21 mouse cellular contexts compared by ENCODE assay signal in genomic region chr5:121654526-121654925, GRCm38 (mm10). TPM values are rescaled to one million over a fixed set of nuclear protein-coding genes. Genes with fewer than 3 reads are reported as not detected.
DNase-seq lines count a peak whose midpoint lies in the region; ATAC-seq and TF ChIP-seq lines count a peak whose summit lies in the region.
"Had no signal": no experiment of that assay in that cellular context is flagged by ENCODE, and none has a peak within 500 bp of the region (broad histone marks: within the 10 kb centered on the region; RNA-seq: fewer than 3 reads in every experiment).

No protein-coding gene starts in this region.

- peak overlapping the region; percentile 81 for H3K27ac ChIP-seq in kidney, adult 2 months (ENCODE audit: insufficient read depth, low read depth, low read length)
- H3K27ac ChIP-seq in kidney, embryonic 15.5 days, result no peak overlapping the region
- H3K27ac ChIP-seq: embryonic facial prominence, embryonic 13.5 days; embryonic facial prominence, embryonic 15.5 days; forebrain, embryonic 10.5 days; forebrain, embryonic 12.5 days had no signal

- H3K4me1 ChIP-seq in kidney, adult 2 months (ENCODE audit: control insufficient read depth, insufficient read depth, low read length), result peaks cover 4% of the 10 kb centered on the region; the same call in 1 of the 2 replicates
- H3K4me1 ChIP-seq in kidney, embryonic 15.5 days, result peaks cover 1% of the 10 kb centered on the region; the same call in 1 of the 2 replicates

- peak; percentile 67 for DNase-seq in kidney, adult 2 months
- peak; percentile 37 to 42 for DNase-seq in kidney, postnatal 36 days
- DNase-seq in kidney, adult 18-20 months, result no peak
- DNase-seq: adrenal gland, adult 2 months; adrenal gland, postnatal 10 days; adrenal gland, postnatal 25 days; cerebellum, adult 11 months; cerebellum, adult 18-20 months; cerebellum, adult 8-10 months; cerebellum, adult 9-11 months; cerebellum, postnatal 14 days; cerebellum, postnatal 36 days; embryo, embryonic 11 days had no signal

- no peak overlapping the region for H3K4me3 ChIP-seq in kidney, adult 2 months (ENCODE audit: insufficient read depth, low read depth, low read length)
- H3K4me3 ChIP-seq in kidney, embryonic 15.5 days (replicated peaks), result no peak overlapping the region
- H3K4me3 ChIP-seq: embryonic facial prominence, embryonic 13.5 days; embryonic facial prominence, embryonic 15.5 days; erythroblast, embryonic 14.5 days; forebrain, embryonic 10.5 days; forebrain, embryonic 12.5 days had no signal

- H3K9ac ChIP-seq in kidney, embryonic 15.5 days, result no peak overlapping the region
- H3K9ac ChIP-seq: embryonic facial prominence, embryonic 13.5 days; embryonic facial prominence, embryonic 15.5 days; forebrain, embryonic 12.5 days had no signal

- no peaks in the 10 kb centered on the region for H3K27me3 ChIP-seq in kidney, adult 2 months (replicated peaks; ENCODE audit: control insufficient read depth, insufficient read depth, low read length)
- no peaks in the 10 kb centered on the region for H3K27me3 ChIP-seq in kidney, embryonic 15.5 days
- H3K27me3 ChIP-seq: embryonic facial prominence, embryonic 13.5 days; embryonic facial prominence, embryonic 15.5 days; forebrain, embryonic 12.5 days had no signal

- no peak for TF ChIP-seq POLR2A in kidney, adult 2 months (IDR thresholded peaks at IDR 0.05; ENCODE audit: low read depth, low read length)

- no peaks in the 10 kb centered on the region for H3K36me3 ChIP-seq in kidney, adult 2 months (ENCODE audit: control insufficient read depth, insufficient read depth, low read length)
- H3K36me3 ChIP-seq in kidney, embryonic 15.5 days, result no peaks in the 10 kb centered on the region
- H3K36me3 ChIP-seq: embryonic facial prominence, embryonic 13.5 days; embryonic facial prominence, embryonic 15.5 days; forebrain, embryonic 10.5 days; forebrain, embryonic 12.5 days had no signal

- no peaks in the 10 kb centered on the region for H3K9me3 ChIP-seq in kidney, embryonic 15.5 days (replicated peaks)
- H3K9me3 ChIP-seq: embryonic facial prominence, embryonic 13.5 days; embryonic facial prominence, embryonic 15.5 days; forebrain, embryonic 10.5 days; forebrain, embryonic 12.5 days had no signal

- H3K4me2 ChIP-seq in kidney, embryonic 15.5 days, result no peak overlapping the region
- H3K4me2 ChIP-seq: embryonic facial prominence, embryonic 13.5 days; embryonic facial prominence, embryonic 15.5 days; forebrain, embryonic 12.5 days had no signal

- WGBS in kidney, adult 2 months, result 55% methylated on average over 4 of the region's 4 CpGs
- WGBS in kidney, embryonic 15.5 days, result 78% methylated on average over 4 of the region's 4 CpGs

- TF ChIP-seq CTCF in kidney, adult 2 months (conservative IDR thresholded peaks at IDR 0.05; ENCODE audit: insufficient read depth, insufficient read length, low read depth, low read length), result no peak

- ATAC-seq in kidney, embryonic 15.5 days (replicated peaks; ENCODE audit: low FRiP score), result no peak
- ATAC-seq: forebrain, embryonic 14.5 days; forebrain, embryonic 16.5 days had no signal

RNA-seq across cellular contexts. Expression of gene Acad10, which starts 5.8 kb away (rescaled TPM):
- 55.9 and 68.1 TPM in 2 replicates for polyA plus RNA-seq in kidney, adult 2 months (2012; rRNA removed)
- polyA plus RNA-seq in kidney, embryonic 15.5 days (2015; fragmentation: Nextera tagmentation; extraction: Ambion mirVana), result 3.1 and 3.6 TPM in 2 replicates

RNA-seq across cellular contexts. Expression of gene Brap, which starts 5.8 kb away (rescaled TPM):
- polyA plus RNA-seq in kidney, adult 2 months (2012; rRNA removed), result 44.0 and 50.1 TPM in 2 replicates
- 35.0 and 36.1 TPM in 2 replicates for polyA plus RNA-seq in kidney, embryonic 15.5 days (2015; fragmentation: Nextera tagmentation; extraction: Ambion mirVana)

RNA-seq across cellular contexts. Expression of gene Acad12, which starts 35.8 kb away (rescaled TPM):
- 47.0 and 51.4 TPM in 2 replicates for polyA plus RNA-seq in kidney, adult 2 months (2012; rRNA removed)
- 2.8 and 3.0 TPM in 2 replicates for polyA plus RNA-seq in kidney, embryonic 15.5 days (2015; fragmentation: Nextera tagmentation; extraction: Ambion mirVana)

RNA-seq across cellular contexts. Expression of gene Atxn2, which starts 56.6 kb away (rescaled TPM):
- polyA plus RNA-seq in kidney, adult 2 months (2012; rRNA removed), result 111 and 112 TPM in 2 replicates
- 50.1 and 54.9 TPM in 2 replicates for polyA plus RNA-seq in kidney, embryonic 15.5 days (2015; fragmentation: Nextera tagmentation; extraction: Ambion mirVana)

Comparison
In these comparisons a context has a peak if more than half of its experiments do, and no peak if none do; other contexts are left out.
1. RNA of gene Acad10, which starts 5.8 kb away (polyA plus RNA-seq): 55.9 to 68.1 TPM in kidney, adult 2 months; 3.1 to 3.6 TPM in kidney, embryonic 15.5 days; every median in the first group is over 10 times any median in the second.
2. RNA of gene Acad12, which starts 35.8 kb away (polyA plus RNA-seq): 47.0 to 51.4 TPM in kidney, adult 2 months; 2.8 to 3.0 TPM in kidney, embryonic 15.5 days; every median in the first group is over 10 times any median in the second.